Comparison of ENCODE assay signal across 51 mouse cellular contexts in genomic region chrX:57433897-57434296, GRCm38 (mm10). TPM values are rescaled to one million over a fixed set of nuclear protein-coding genes. Genes with fewer than 3 reads are reported as not detected.
"Had no signal": no experiment of that assay in that cellular context is flagged by ENCODE, and none has a peak within 500 bp of the region (broad histone marks: within the 10 kb centered on the region; RNA-seq: fewer than 3 reads in every experiment).

No protein-coding gene starts in this region.

- H3K9me3 ChIP-seq: heart, embryonic 12.5 days; heart, embryonic 13.5 days; heart, embryonic 15.5 days; hindbrain, embryonic 10.5 days; hindbrain, embryonic 12.5 days; hindbrain, embryonic 13.5 days; hindbrain, embryonic 15.5 days; intestine, embryonic 15.5 days; kidney, embryonic 15.5 days had no signal

- H3K4me3 ChIP-seq: heart, embryonic 12.5 days; heart, embryonic 13.5 days; heart, embryonic 15.5 days; hindbrain, embryonic 10.5 days; hindbrain, embryonic 12.5 days; hindbrain, embryonic 13.5 days; hindbrain, embryonic 15.5 days; intestine, embryonic 15.5 days; kidney, embryonic 15.5 days; layer of hippocampus, adult 2 months; left cerebral cortex, adult 2 months had no signal

- H3K27ac ChIP-seq: heart, embryonic 13.5 days; heart, embryonic 15.5 days; hindbrain, embryonic 10.5 days; hindbrain, embryonic 12.5 days; hindbrain, embryonic 13.5 days; hindbrain, embryonic 14.5 days; hindbrain, embryonic 15.5 days; hindbrain, postnatal 0 days; intestine, embryonic 15.5 days; kidney, embryonic 15.5 days; kidney, postnatal 0 days; layer of hippocampus, adult 2 months; left cerebral cortex, adult 2 months had no signal

- H3K9ac ChIP-seq: heart, embryonic 12.5 days; heart, embryonic 13.5 days; heart, embryonic 15.5 days; hindbrain, embryonic 12.5 days; hindbrain, embryonic 13.5 days; hindbrain, embryonic 14.5 days; hindbrain, embryonic 15.5 days; intestine, embryonic 15.5 days; kidney, embryonic 15.5 days had no signal

- H3K4me2 ChIP-seq: heart, embryonic 11.5 days; heart, embryonic 12.5 days; heart, embryonic 13.5 days; heart, embryonic 15.5 days; hindbrain, embryonic 12.5 days; hindbrain, embryonic 13.5 days; hindbrain, embryonic 14.5 days; hindbrain, embryonic 15.5 days; intestine, embryonic 15.5 days; kidney, embryonic 15.5 days had no signal

- ATAC-seq: hindbrain, embryonic 16.5 days; hindbrain, postnatal 0 days; inflammation-experienced regulatory T-cells, adult 6 months; intestine, embryonic 15.5 days; intestine, embryonic 16.5 days; intestine, postnatal 0 days had no signal

- DNase-seq: heart, postnatal 10 days; heart, postnatal 14 days; heart, postnatal 36 days; heart, postnatal 4 days; kidney, adult 11 months; kidney, adult 18-20 months; kidney, adult 2 months; kidney, adult 8-10 months; kidney, adult 9 months; kidney, postnatal 10 days; kidney, postnatal 14 days; kidney, postnatal 25 days; kidney, postnatal 36 days; kidney, postnatal 4 days; layer of hippocampus, adult 9-11 months; layer of hippocampus, postnatal 36 days had no signal

- H3K36me3 ChIP-seq: heart, embryonic 12.5 days; heart, embryonic 13.5 days; heart, embryonic 15.5 days; hindbrain, embryonic 10.5 days; hindbrain, embryonic 12.5 days; hindbrain, embryonic 13.5 days; hindbrain, embryonic 15.5 days; intestine, embryonic 15.5 days; kidney, embryonic 15.5 days had no signal

- H3K4me1 ChIP-seq: heart, embryonic 12.5 days; heart, embryonic 13.5 days; heart, embryonic 15.5 days; hindbrain, embryonic 10.5 days; hindbrain, embryonic 12.5 days; hindbrain, embryonic 13.5 days; hindbrain, embryonic 15.5 days; intestine, embryonic 15.5 days; kidney, embryonic 15.5 days had no signal

- H3K27me3 ChIP-seq: heart, embryonic 12.5 days; heart, embryonic 13.5 days; heart, embryonic 15.5 days; hindbrain, embryonic 12.5 days; hindbrain, embryonic 13.5 days; hindbrain, embryonic 15.5 days; intestine, embryonic 15.5 days; kidney, embryonic 15.5 days had no signal

RNA-seq across cellular contexts. Expression of gene Gm364, which starts 24.9 kb away (rescaled TPM):
- total RNA-seq: heart, postnatal 10 days; heart, postnatal 14 days; heart, postnatal 25 days; heart, postnatal 36 days; heart, postnatal 4 days; hematopoietic stem cell, adult 5-6 weeks; hindbrain, postnatal 0 days; layer of hippocampus, adult 2 months; layer of hippocampus, adult 8-10 months; layer of hippocampus, postnatal 10 days; layer of hippocampus, postnatal 14 days; layer of hippocampus, postnatal 25 days; layer of hippocampus, postnatal 36 days; left cerebral cortex, adult 18-20 months; left cerebral cortex, adult 2 months; left cerebral cortex, adult 8-10 months had no signal
- polyA plus RNA-seq: heart, embryonic 11.5 days; heart, embryonic 12.5 days; heart, embryonic 13.5 days; heart, embryonic 14.5 days; heart, embryonic 15.5 days; heart, embryonic 16.5 days; heart, postnatal 0 days; hindbrain, embryonic 10.5 days; hindbrain, embryonic 11.5 days; hindbrain, embryonic 12.5 days; hindbrain, embryonic 13.5 days; hindbrain, embryonic 14.5 days; hindbrain, embryonic 15.5 days; hindbrain, embryonic 16.5 days; inflammation-experienced regulatory T-cells, adult 6 months; intestine, embryonic 14.5 days; intestine, embryonic 15.5 days; intestine, embryonic 16.5 days; intestine, postnatal 0 days; kidney, adult 2 months; kidney, embryonic 14.5 days; kidney, embryonic 15.5 days; kidney, embryonic 16.5 days; kidney, postnatal 0 days; large intestine, adult 2 months had no signal
